Mouse (Mus musculus) embryonic facial prominence, embryonic 15.5 days (tissue): ENCODE measurements around the gene Cep68. TPM values are rescaled to one million over a fixed set of nuclear protein-coding genes. Genes with fewer than 3 reads are reported as not detected.

ENCODE experiments used
- ATAC-seq: fragments of 200-750 bp; cut with Nextera tagmentation; 2 replicates; pipeline ENCODE4 v1.8.0; 2017; ENCODE audit warnings: low read depth, moderate TSS enrichment; ENCODE audit not compliant: insufficient number of reproducible peaks, low FRiP score, low TSS enrichment
- H3K27ac ChIP-seq: fragments of 300-500 bp; sonication (generic); replicated peaks from 2 replicates; pipeline ENCODE4 v1.5.1; 2015; ENCODE audit warnings: mild to moderate bottlenecking, inconsistent platforms
- H3K27me3 ChIP-seq: fragments of 300-500 bp; sonication (generic); 2 replicates; pipeline ENCODE4 v1.6.1; 2015; ENCODE audit warnings: inconsistent platforms
- H3K36me3 ChIP-seq: fragments of 300-500 bp; sonication (generic); 2 replicates; pipeline ENCODE4 v1.6.1; 2015; ENCODE audit warnings: mild to moderate bottlenecking, inconsistent platforms
- H3K4me1 ChIP-seq: fragments of 300-500 bp; sonication (generic); 2 replicates; pipeline ENCODE4 v1.6.1; 2015; ENCODE audit warnings: inconsistent platforms
- H3K4me2 ChIP-seq: fragments of 300-500 bp; sonication (generic); replicated peaks from 2 replicates; pipeline ENCODE4 v1.6.1; 2015; ENCODE audit warnings: mild to moderate bottlenecking, inconsistent platforms
- H3K4me3 ChIP-seq: fragments of 300-500 bp; sonication (generic); replicated peaks from 2 replicates; pipeline ENCODE4 v1.5.1; 2015; ENCODE audit warnings: mild to moderate bottlenecking, inconsistent platforms
- H3K9ac ChIP-seq: fragments of 300-500 bp; sonication (generic); 2 replicates; pipeline ENCODE4 v1.6.1; 2015; ENCODE audit warnings: inconsistent platforms
- H3K9me3 ChIP-seq: fragments of 300-500 bp; sonication (generic); replicated peaks from 2 replicates; pipeline ENCODE4 v1.6.1; 2016; ENCODE audit warnings: inconsistent platforms
- WGBS: fragments of 180-500 bp; shearing (Covaris S2); methylation state at CpG from one replicate; pipeline ENCODE4 v1.1.7; 2015; 5-methylcytosine and 5-hydroxymethylcytosine counted together
- polyA plus RNA-seq: library from polyadenylated mRNA; unstranded; fragments of >200 nt; fragmentation: Nextera tagmentation; extraction: Ambion mirVana; gene quantifications from 2 replicates; pipeline ENCODE4 v1.2.1, GENCODE M21; 2015

Cep68 gene
- polyA plus RNA-seq, 1 experiment from 2014 or later, result 33.2 TPM

DNA sequence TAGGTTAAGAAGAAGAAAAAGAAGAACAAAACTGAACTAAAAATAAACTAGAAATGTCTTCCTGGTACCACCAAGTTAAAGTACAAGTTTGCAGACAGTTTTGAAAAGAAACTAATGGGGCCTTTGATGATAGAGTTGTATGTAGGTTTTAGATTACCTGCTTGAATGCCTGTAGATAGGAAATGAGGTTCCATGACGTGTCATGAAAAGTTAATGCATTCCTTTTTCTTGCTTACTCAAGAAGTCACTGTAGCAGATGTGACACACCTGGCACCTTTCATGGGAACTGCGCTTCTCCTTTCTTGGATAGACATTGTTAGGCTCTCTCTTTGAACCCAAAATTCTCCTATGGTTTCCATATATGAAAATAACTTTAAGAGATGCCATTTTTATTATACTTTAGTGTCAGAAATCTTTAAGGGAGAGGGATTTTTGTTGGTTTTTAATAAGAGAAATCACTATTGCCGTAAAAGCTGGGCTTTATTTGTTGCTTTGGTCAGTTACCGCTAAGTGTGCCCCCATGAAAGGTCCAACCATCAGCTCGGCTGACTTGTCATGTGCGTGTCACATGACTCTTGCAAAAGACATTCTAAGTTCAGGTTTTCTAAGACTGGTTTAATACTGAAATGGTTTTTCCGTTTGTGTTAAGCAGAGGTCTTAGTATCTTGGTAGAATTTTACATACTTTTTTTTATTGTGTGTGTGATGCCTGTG, 46.8 kb downstream of the Cep68 start:
- Histone ChIP-seq H3K4me2 (peak overlapping the region; percentile 63), H3K27me3 (no peaks in the 10 kb centered on the region), H3K9ac (peak overlapping the region; percentile 99), H3K27ac (peak overlapping the region; percentile 97), H3K4me1 (peaks cover 29% of the 10 kb centered on the region), H3K9me3 (no peaks in the 10 kb centered on the region), H3K4me3 (peak overlapping the region; percentile 100), H3K36me3 (no peaks in the 10 kb centered on the region)
- 41% methylated on average over 7 of the region's 7 CpGs for WGBS
- no peak for ATAC-seq

DNA sequence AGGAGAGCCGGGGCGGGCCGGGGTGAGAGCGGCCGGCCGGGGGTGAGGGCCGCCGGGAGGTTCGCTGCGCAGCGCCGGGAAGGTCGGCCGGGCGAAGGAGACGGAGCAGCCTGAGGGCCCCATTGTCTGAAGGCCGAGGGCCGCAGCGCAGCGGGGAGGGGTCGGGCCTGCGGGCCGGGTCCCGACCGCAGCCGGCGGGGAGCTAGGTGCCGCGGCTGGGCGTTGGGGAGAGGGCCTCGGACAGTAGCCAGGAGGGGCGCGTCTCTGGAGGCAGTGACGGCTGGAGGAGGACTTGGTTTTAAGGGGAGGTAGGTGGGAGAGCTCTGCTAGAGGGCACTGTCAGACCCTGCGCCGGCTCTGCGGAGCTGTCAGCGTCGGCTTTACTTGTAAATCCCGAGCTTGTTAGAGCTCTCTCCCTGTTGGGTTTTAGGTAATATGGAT, 47.5 kb downstream of the Cep68 start:
- H3K27ac ChIP-seq, result peak overlapping the region; percentile 97
- peaks cover 29% of the 10 kb centered on the region for H3K4me1 ChIP-seq
- no peaks in the 10 kb centered on the region for H3K27me3 ChIP-seq
- H3K4me3 ChIP-seq, result peak overlapping the region; percentile 100
- no peaks in the 10 kb centered on the region for H3K36me3 ChIP-seq
- H3K9ac ChIP-seq, result peak overlapping the region; percentile 99
- WGBS, result under 1% methylated on average over 40 of the region's 40 CpGs
- no peaks in the 10 kb centered on the region for H3K9me3 ChIP-seq
- H3K4me2 ChIP-seq, result peak overlapping the region; percentile 63
- ATAC-seq, result peak; percentile 8; the same call in 1 of the 2 replicates

DNA sequence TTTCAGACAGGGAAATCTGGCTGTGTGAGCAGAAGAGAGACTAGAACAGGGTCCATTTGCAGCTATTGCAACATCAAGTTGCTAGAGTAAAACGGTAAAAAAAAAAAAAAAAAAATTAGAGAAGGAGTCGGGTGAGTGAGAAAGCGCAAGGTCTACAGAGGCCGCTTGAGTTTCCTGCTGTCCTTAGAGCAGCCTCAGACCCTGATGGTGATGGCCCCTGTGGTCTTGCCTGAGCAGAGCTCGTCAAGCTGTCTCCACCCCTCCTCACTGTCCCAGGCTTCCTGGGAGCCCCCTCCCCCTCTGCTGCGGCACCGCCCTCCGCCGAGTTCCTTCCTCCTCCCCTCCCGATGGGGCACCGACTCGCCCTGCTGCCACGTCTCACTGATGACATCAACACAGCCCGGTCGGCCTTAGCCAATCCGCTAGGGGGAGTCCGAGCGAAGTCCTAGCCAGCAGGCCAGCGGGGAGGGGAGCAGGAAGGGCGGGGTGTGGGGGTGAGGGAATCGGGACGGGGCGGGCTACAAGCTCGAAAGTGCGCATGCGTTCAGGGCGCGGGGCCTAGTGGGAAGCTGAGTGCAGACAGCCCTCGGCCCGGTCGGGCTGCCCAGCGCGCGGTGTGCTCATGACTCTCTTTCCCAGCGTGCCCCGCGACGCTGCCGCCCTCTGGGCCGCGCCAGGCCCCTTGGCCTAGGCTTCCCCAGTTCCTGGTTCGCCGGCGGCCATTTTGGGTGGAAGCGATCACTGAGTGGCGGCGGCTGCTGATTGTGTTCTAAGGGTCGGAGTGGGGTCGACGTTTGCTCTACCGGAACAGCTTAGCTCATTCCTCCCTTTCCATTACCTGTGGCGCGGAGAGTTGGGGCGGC, 48.3 kb downstream of the Cep68 start, which contains the start of gene Rab1a:
TSS of gene Rab1a (plus strand) at position 720 of the 863 bp plus-strand sequence.
- peaks cover 24% of the 10 kb centered on the region for H3K4me1 ChIP-seq
- WGBS, result 1% methylated on average over 54 of the region's 54 CpGs

DNA sequence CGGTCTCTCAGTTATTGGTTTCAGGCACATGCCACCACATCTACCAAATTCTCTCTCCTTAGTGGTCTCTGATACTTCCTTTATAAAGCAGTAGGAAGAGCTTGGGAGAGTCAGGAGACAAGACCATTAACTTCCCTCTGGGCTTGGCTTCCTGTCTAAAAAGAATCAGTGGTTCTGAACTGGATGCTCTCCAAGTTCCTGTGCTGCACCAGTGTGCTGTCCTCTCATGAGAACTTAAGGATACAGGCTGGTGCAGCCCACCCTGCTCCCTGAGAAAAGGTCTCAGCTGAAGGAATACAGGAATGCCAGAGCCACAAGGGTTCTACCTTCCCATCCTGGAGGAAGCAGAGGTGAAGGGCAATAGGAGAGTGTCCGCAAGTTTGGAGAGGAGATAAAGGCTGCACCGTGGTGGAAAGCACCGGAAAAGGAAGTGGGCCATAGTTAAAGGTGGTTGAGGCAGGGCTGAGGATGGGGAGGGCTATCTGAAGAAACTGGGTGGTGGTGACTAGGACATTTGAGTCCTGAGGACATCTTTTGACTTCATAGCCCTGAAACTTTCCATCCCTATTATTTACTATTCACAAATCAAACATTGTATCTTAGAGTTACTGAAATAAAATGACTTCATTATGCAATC, 56.0 kb downstream of the Cep68 start:
- no peaks in the 10 kb centered on the region for H3K36me3 ChIP-seq
- H3K4me2 ChIP-seq, result no peak overlapping the region
- H3K9me3 ChIP-seq, result no peaks in the 10 kb centered on the region
- no peaks in the 10 kb centered on the region for H3K27me3 ChIP-seq
- H3K27ac ChIP-seq, result no peak overlapping the region
- no peak overlapping the region for H3K9ac ChIP-seq
- ATAC-seq, result no peak
- 90% methylated on average over 4 of the region's 4 CpGs for WGBS
- H3K4me3 ChIP-seq, result no peak overlapping the region
- no peaks in the 10 kb centered on the region for H3K4me1 ChIP-seq

More for the DNA sequence above, 48.3 kb downstream of the Cep68 start, which contains the start of gene Rab1a:
- Histone ChIP-seq H3K27me3 (no peaks in the 10 kb centered on the region), H3K27ac (peak within 1 kb of the TSS; percentile 97), H3K4me2 (peak within 1 kb of the TSS; percentile 63), H3K9me3 (no peaks in the 10 kb centered on the region), H3K36me3 (no peaks in the 10 kb centered on the region), H3K9ac (peak within 1 kb of the TSS; percentile 99), H3K4me3 (peak within 1 kb of the TSS; percentile 100)
- ATAC-seq, result peak; percentile 99

DNA sequence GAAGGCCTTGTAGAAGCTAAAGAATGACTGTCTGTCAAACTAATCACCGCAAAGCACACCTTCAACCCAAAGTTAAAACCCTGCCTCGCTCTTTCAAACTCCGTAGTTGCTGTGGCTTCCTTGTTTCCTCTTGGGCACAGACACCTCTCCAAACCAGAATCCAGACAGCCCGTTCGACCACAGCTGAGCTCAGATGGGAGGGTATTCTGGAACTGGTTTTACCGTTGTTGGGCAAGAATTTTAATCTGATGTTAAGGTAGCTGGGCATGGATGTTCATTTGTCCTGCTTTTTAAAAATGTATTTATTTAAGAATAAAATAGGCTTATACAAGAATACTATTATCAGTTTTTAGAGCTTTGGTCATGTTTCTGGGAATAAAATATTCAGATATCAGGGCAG, 62.0 kb downstream of the Cep68 start:
- no peak for ATAC-seq
- Histone ChIP-seq H3K9me3 (no peaks in the 10 kb centered on the region), H3K4me2 (no peak overlapping the region), H3K4me1 (no peaks in the 10 kb centered on the region), H3K27me3 (no peaks in the 10 kb centered on the region), H3K4me3 (no peak overlapping the region), H3K27ac (no peak overlapping the region), H3K36me3 (no peaks in the 10 kb centered on the region), H3K9ac (no peak overlapping the region)
- WGBS, result 58% methylated on average over 6 of the region's 6 CpGs

Other genes starting within 250 kb of the Cep68 start
- gene Actr2, start 136.5 kb downstream of the Cep68 start, polyA plus RNA-seq, result 111 and 115 TPM in 2 replicates
- 264 and 287 TPM in 2 replicates for gene Rab1a, start 48.0 kb downstream of the Cep68 start, polyA plus RNA-seq
- gene Slc1a4, start 83.3 kb upstream of the Cep68 start, polyA plus RNA-seq, result 19.1 and 20.5 TPM in 2 replicates